Mouse (Mus musculus): ENCODE data around the gene Akap13. TPM values are rescaled to one million over a fixed set of nuclear protein-coding genes. Genes with fewer than 3 reads are reported as not detected.

The Akap13 gene
- polyA plus RNA-seq, 1 experiment from 2014 or later: 25.7 TPM

DNA sequence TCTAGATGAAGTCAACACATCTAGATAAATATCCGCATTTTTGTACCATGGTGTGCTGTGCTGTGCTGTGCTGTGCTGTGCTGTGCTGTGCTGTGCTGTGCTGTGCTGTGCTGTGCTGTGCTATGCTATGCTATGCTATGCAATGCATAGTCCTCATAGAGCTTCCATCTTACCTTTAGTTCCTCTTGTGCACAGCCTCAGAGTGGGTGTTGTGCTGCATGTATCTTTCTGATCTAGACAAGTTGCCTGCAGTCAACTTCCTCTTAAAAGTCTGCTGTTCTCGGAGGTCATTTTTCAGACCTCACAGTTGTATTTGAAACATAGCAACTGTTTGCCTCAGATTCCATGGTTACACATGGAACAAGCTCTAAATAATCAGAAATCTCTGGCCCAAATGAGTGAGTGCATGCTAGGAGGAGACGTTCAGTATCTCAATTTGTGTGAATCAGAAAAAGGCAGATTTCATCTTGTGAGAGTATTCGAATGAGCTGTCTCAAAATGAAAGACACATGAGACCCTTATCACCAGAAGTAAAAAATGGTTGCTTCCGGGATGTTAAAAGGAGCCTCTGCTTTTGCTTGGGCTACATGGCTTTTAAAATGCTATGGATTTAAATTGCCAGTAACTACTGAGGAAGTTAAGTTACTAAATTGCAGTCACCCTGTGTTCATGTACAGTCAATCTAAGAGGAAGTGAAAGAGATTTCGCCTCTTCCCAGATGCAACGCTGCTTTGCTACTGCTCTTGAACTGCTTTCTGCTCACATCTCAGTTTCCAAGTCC is 230.9 kb downstream of the Akap13 start:
- H3K36me3 ChIP-seq (replicated peaks; ENCODE audit: insufficient read depth, low read length): peaks cover 51% of the 10 kb centered on the region
- WGBS (ENCODE audit: insufficient replicate concordance): 40% methylated on average over 7 of the region's 7 CpGs
- H3K4me2 ChIP-seq (ENCODE audit: low read depth, low read length): peak overlapping the region; percentile 19; the same call in 1 of the 2 replicates
- H3K4me1 ChIP-seq (ENCODE audit: insufficient read depth): no peaks in the 10 kb centered on the region
- H3K27ac ChIP-seq (ENCODE audit: low read depth): peak overlapping the region; percentile 88
- TF ChIP-seq EP300 (IDR thresholded peaks at IDR 0.05; ENCODE audit: low read depth) (0 out of 2 replicates have a peak, but pooled peaks have one; percentile 10), CTCF (IDR thresholded peaks at IDR 0.05; ENCODE audit: low read depth) (no peak)
- no peak overlapping the region for H3K4me3 ChIP-seq (ENCODE audit: low read depth, low read length)
- DNase-seq: no peak
- no peaks in the 10 kb centered on the region for H3K27me3 ChIP-seq (ENCODE audit: insufficient read depth, low read length)
- H3K9ac ChIP-seq (replicated peaks): no peak overlapping the region
- H3K9me3 ChIP-seq (ENCODE audit: low read length): no peaks in the 10 kb centered on the region
- peak; percentile 70 for ATAC-seq

DNA sequence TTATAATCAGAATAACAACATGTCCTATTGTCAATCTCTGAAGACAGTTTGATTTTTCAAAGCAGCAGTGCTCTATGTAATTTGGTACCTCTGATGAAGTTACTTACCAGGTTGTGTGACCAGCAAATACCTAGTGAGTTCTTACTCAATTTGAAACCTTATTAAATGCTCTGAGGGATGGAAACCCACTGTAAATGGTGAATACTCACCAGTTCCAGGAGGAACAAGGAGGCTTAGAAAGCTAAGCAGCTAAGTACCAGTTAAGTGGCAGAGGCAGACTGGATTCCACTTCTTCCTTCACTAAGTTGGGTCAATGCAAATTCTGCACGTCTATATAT is 231.5 kb downstream of the Akap13 start:
- peak overlapping the region; percentile 19; the same call in 1 of the 2 replicates for H3K4me2 ChIP-seq (ENCODE audit: low read depth, low read length)
- H3K27me3 ChIP-seq (ENCODE audit: insufficient read depth, low read length): no peaks in the 10 kb centered on the region
- H3K27ac ChIP-seq (ENCODE audit: low read depth): peak overlapping the region; percentile 88
- no peaks in the 10 kb centered on the region for H3K9me3 ChIP-seq (ENCODE audit: low read length)
- H3K36me3 ChIP-seq (replicated peaks; ENCODE audit: insufficient read depth, low read length): peaks cover 49% of the 10 kb centered on the region
- H3K4me3 ChIP-seq (ENCODE audit: low read depth, low read length): no peak overlapping the region
- DNase-seq (no peak), ATAC-seq (no peak)
- no peak for TF ChIP-seq CTCF (IDR thresholded peaks at IDR 0.05; ENCODE audit: low read depth)
- no peak for TF ChIP-seq EP300 (IDR thresholded peaks at IDR 0.05; ENCODE audit: low read depth)
- WGBS (ENCODE audit: insufficient replicate concordance): 83% methylated on average over 1 of the region's 1 CpGs
- H3K4me1 ChIP-seq (ENCODE audit: insufficient read depth): no peaks in the 10 kb centered on the region
- no peak overlapping the region for H3K9ac ChIP-seq (replicated peaks)

DNA sequence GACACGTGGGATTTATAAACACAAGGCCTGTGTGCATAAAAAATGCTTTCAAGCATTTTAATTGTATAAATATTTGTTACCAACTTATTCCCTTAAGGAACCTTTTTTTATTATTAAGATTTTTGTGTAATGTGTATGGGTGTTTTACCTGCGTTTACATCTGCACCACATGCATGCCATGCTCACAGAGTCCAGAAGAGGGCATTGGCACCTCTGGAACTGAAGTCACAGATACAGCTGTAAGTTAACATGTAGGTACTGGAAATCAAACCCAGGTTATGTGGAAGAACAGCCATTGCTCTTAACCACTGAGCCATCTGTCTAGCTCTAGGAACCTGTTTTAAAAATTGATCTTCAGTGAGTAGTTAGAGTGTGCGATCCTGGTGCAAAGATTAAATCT is 232.8 kb downstream of the Akap13 start:
- no peaks in the 10 kb centered on the region for H3K4me1 ChIP-seq (ENCODE audit: insufficient read depth)
- H3K9ac ChIP-seq (replicated peaks): no peak overlapping the region
- H3K9me3 ChIP-seq (ENCODE audit: low read length): no peaks in the 10 kb centered on the region
- H3K4me3 ChIP-seq (ENCODE audit: low read depth, low read length): no peak overlapping the region
- no peaks in the 10 kb centered on the region for H3K27me3 ChIP-seq (ENCODE audit: insufficient read depth, low read length)
- ATAC-seq: no peak
- H3K36me3 ChIP-seq (replicated peaks; ENCODE audit: insufficient read depth, low read length): peaks cover 46% of the 10 kb centered on the region
- 87% methylated on average over 3 of the region's 3 CpGs for WGBS (ENCODE audit: insufficient replicate concordance)
- no peak for DNase-seq
- TF ChIP-seq EP300 (IDR thresholded peaks at IDR 0.05; ENCODE audit: low read depth) (no peak), CTCF (IDR thresholded peaks at IDR 0.05; ENCODE audit: low read depth) (peak; percentile 51)
- no peak overlapping the region for H3K4me2 ChIP-seq (ENCODE audit: low read depth, low read length)
- no peak overlapping the region for H3K27ac ChIP-seq (ENCODE audit: low read depth)

DNA sequence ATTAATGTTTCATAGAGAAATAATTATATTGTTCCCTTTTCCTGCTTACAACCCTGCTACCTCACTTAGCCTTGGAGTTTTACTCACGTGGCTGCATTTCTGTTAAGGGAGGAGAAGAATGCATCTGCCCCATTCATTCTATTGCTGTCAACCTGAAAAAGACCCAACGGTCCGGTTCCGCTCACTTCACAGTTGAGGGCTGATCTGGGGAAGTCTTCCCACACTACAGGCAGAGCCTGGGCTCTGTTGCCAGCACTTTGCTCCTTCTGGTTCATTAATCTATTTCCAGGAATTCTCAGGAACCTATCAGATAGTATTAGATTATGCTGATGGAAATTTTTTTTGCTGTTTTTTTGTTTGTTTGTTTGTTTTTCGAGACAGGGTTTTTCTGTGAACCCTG is 239.4 kb downstream of the Akap13 start:
- no peak overlapping the region for H3K9ac ChIP-seq (replicated peaks)
- no peaks in the 10 kb centered on the region for H3K4me1 ChIP-seq (ENCODE audit: insufficient read depth)
- no peak for DNase-seq
- no peak overlapping the region for H3K27ac ChIP-seq (ENCODE audit: low read depth)
- no peak for TF ChIP-seq CTCF (IDR thresholded peaks at IDR 0.05; ENCODE audit: low read depth)
- TF ChIP-seq EP300 (IDR thresholded peaks at IDR 0.05; ENCODE audit: low read depth): no peak
- H3K4me2 ChIP-seq (ENCODE audit: low read depth, low read length): no peak overlapping the region
- H3K9me3 ChIP-seq (ENCODE audit: low read length): no peaks in the 10 kb centered on the region
- no peaks in the 10 kb centered on the region for H3K27me3 ChIP-seq (ENCODE audit: insufficient read depth, low read length)
- no peak overlapping the region for H3K4me3 ChIP-seq (ENCODE audit: low read depth, low read length)
- ATAC-seq: no peak
- peaks cover 40% of the 10 kb centered on the region for H3K36me3 ChIP-seq (replicated peaks; ENCODE audit: insufficient read depth, low read length)
- 86% methylated on average over 5 of the region's 5 CpGs for WGBS (ENCODE audit: insufficient replicate concordance)

DNA sequence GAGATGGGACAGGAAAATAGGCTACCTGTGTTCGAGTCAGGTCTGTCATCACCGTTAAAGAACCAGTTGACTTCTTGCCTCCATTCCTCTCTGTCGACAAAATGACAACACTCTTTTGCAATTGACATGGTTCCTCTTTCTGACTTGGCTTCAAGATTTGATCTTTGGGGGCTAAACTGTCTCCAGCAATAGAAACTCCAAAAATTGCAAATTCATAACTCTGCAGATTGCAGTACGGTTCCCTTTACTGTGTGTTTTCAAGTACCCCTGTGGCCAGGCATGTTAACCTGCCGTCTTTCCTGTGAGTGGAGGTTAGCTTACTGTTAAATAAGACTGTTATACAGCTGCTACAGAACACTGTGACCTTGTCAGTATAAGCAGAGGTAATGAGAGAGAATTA is 244.5 kb downstream of the Akap13 start:
- no peak overlapping the region for H3K9ac ChIP-seq (replicated peaks)
- H3K36me3 ChIP-seq (replicated peaks; ENCODE audit: insufficient read depth, low read length): peaks cover 49% of the 10 kb centered on the region
- H3K9me3 ChIP-seq (ENCODE audit: low read length): no peaks in the 10 kb centered on the region
- no peaks in the 10 kb centered on the region for H3K27me3 ChIP-seq (ENCODE audit: insufficient read depth, low read length)
- peak overlapping the region; percentile 75 for H3K27ac ChIP-seq (ENCODE audit: low read depth)
- TF ChIP-seq EP300 (IDR thresholded peaks at IDR 0.05; ENCODE audit: low read depth): no peak
- no peak for TF ChIP-seq CTCF (IDR thresholded peaks at IDR 0.05; ENCODE audit: low read depth)
- 0 out of 2 replicates have a peak, but pooled peaks have one; percentile 31 for ATAC-seq
- H3K4me3 ChIP-seq (ENCODE audit: low read depth, low read length): no peak overlapping the region
- no peaks in the 10 kb centered on the region for H3K4me1 ChIP-seq (ENCODE audit: insufficient read depth)
- no peak for DNase-seq
- WGBS (ENCODE audit: insufficient replicate concordance): 37% methylated on average over 5 of the region's 5 CpGs
- no peak overlapping the region for H3K4me2 ChIP-seq (ENCODE audit: low read depth, low read length)

DNA sequence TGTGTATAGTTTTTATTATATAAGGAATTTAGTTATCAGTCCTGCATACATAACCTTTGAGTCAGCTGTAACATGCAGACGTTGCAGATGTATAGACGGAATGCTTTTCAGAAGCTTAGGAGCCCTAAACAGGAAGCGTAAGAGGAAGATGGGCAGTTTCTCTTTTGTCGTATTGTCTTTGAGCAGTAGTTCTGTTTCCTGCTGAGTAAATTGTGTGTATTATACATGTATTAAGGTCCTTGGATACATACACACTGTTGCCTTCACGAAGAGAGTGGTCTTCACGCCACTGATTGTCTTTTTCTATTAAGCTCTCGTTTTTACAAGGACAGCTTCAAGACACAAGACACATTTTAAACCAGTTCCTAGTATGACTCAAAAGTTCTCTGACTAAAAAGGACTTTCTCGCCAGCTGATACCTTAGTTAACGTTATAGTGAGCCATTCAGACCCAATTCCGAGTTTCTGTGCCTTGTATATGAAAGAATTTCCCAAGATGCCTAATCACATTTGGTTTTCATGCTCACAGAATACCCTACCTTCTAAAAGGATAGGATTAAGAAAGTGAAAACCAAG is 245.5 kb downstream of the Akap13 start:
- ATAC-seq: peak; percentile 30; the same call in 1 of the 2 replicates
- Histone ChIP-seq H3K4me1 (ENCODE audit: insufficient read depth) (no peaks in the 10 kb centered on the region), H3K9ac (replicated peaks) (no peak overlapping the region), H3K4me3 (ENCODE audit: low read depth, low read length) (no peak overlapping the region), H3K9me3 (ENCODE audit: low read length) (no peaks in the 10 kb centered on the region), H3K27ac (ENCODE audit: low read depth) (peak overlapping the region; percentile 75), H3K27me3 (ENCODE audit: insufficient read depth, low read length) (no peaks in the 10 kb centered on the region), H3K36me3 (replicated peaks; ENCODE audit: insufficient read depth, low read length) (peaks cover 55% of the 10 kb centered on the region), H3K4me2 (ENCODE audit: low read depth, low read length) (peak overlapping the region; percentile 11; the same call in 1 of the 2 replicates)
- no peak for DNase-seq
- TF ChIP-seq CTCF (IDR thresholded peaks at IDR 0.05; ENCODE audit: low read depth) (no peak), EP300 (IDR thresholded peaks at IDR 0.05; ENCODE audit: low read depth) (no peak)
- WGBS (ENCODE audit: insufficient replicate concordance): 61% methylated on average over 10 of the region's 10 CpGs
